Mouse (Mus musculus): ENCODE data around the gene Jdp2. TPM values are rescaled to one million over a fixed set of nuclear protein-coding genes. Genes with fewer than 3 reads are reported as not detected.

The Jdp2 gene
- polyA plus RNA-seq, 1 experiment from 2014 or later, result 0.24 TPM

GRCm38 (mm10) chr12:85581261-85582066, 17.4 kb upstream of the Jdp2 start:
- no peaks in the 10 kb centered on the region for H3K9me3 ChIP-seq
- ATAC-seq, result peak; percentile 85
- H3K27ac ChIP-seq, result peak overlapping the region; percentile 75
- no peaks in the 10 kb centered on the region for H3K36me3 ChIP-seq
- WGBS, result 31% methylated on average over 15 of the region's 15 CpGs
- 0 out of 2 replicates have a peak overlapping the region, but pooled peaks have one; percentile 10 for H3K4me3 ChIP-seq (replicated peaks)
- peak overlapping the region; percentile 32 for H3K4me2 ChIP-seq (replicated peaks)
- no peak overlapping the region; the same call in 1 of the 2 replicates for H3K9ac ChIP-seq (replicated peaks)
- H3K4me1 ChIP-seq (replicated peaks), result peaks cover 14% of the 10 kb centered on the region
- no peaks in the 10 kb centered on the region for H3K27me3 ChIP-seq

- no peaks in the 10 kb centered on the region for H3K9me3 ChIP-seq
- WGBS, result 71% methylated on average over 5 of the region's 5 CpGs
- H3K9ac ChIP-seq (replicated peaks), result no peak overlapping the region
- no peak overlapping the region for H3K4me2 ChIP-seq (replicated peaks)
- no peaks in the 10 kb centered on the region for H3K36me3 ChIP-seq
- peaks cover 14% of the 10 kb centered on the region for H3K4me1 ChIP-seq (replicated peaks)
- no peaks in the 10 kb centered on the region for H3K27me3 ChIP-seq
- peak overlapping the region; percentile 75 for H3K27ac ChIP-seq
- ATAC-seq, result no peak
- H3K4me3 ChIP-seq (replicated peaks), result no peak overlapping the region
These were observed 16.8 kb upstream of the Jdp2 start for GRCm38 (mm10) chr12:85582067-85582316.

- H3K36me3 ChIP-seq, result no peaks in the 10 kb centered on the region
- no peak for ATAC-seq
- H3K4me3 ChIP-seq (replicated peaks), result no peak overlapping the region
- WGBS, result 72% methylated on average over 11 of the region's 11 CpGs
- H3K27ac ChIP-seq, result no peak overlapping the region
- H3K9me3 ChIP-seq, result no peaks in the 10 kb centered on the region
- H3K4me1 ChIP-seq (replicated peaks), result peaks cover 13% of the 10 kb centered on the region
- no peaks in the 10 kb centered on the region for H3K27me3 ChIP-seq
- H3K9ac ChIP-seq (replicated peaks), result no peak overlapping the region
- no peak overlapping the region for H3K4me2 ChIP-seq (replicated peaks)
These were observed 13.0 kb upstream of the Jdp2 start for GRCm38 (mm10) chr12:85585761-85586258.

- H3K4me3 ChIP-seq (replicated peaks), result no peak overlapping the region
- no peak overlapping the region for H3K4me2 ChIP-seq (replicated peaks)
- H3K27me3 ChIP-seq, result no peaks in the 10 kb centered on the region
- H3K27ac ChIP-seq, result no peak overlapping the region
- WGBS, result 75% methylated on average over 5 of the region's 5 CpGs
- no peaks in the 10 kb centered on the region for H3K4me1 ChIP-seq (replicated peaks)
- no peaks in the 10 kb centered on the region for H3K9me3 ChIP-seq
- no peak for ATAC-seq
- H3K9ac ChIP-seq (replicated peaks), result no peak overlapping the region
- H3K36me3 ChIP-seq, result no peaks in the 10 kb centered on the region
These were observed 8.9 kb upstream of the Jdp2 start for GRCm38 (mm10) chr12:85589870-85590382.

- ATAC-seq, result no peak
- Histone ChIP-seq H3K9ac (replicated peaks) (no peak overlapping the region), H3K4me2 (replicated peaks) (no peak overlapping the region), H3K36me3 (no peaks in the 10 kb centered on the region), H3K27me3 (no peaks in the 10 kb centered on the region; the same call in 1 of the 2 replicates), H3K4me1 (replicated peaks) (peaks cover 1% of the 10 kb centered on the region), H3K9me3 (no peaks in the 10 kb centered on the region), H3K27ac (no peak overlapping the region), H3K4me3 (replicated peaks) (no peak overlapping the region)
- 87% methylated on average over 9 of the region's 9 CpGs for WGBS
These were observed 5.9 kb upstream of the Jdp2 start for GRCm38 (mm10) chr12:85592943-85593342.

- Histone ChIP-seq H3K4me3 (replicated peaks) (no peak overlapping the region), H3K9me3 (no peaks in the 10 kb centered on the region), H3K27ac (no peak overlapping the region), H3K4me2 (replicated peaks) (no peak overlapping the region), H3K36me3 (no peaks in the 10 kb centered on the region), H3K27me3 (no peaks in the 10 kb centered on the region; the same call in 1 of the 2 replicates), H3K4me1 (replicated peaks) (peaks cover 8% of the 10 kb centered on the region), H3K9ac (replicated peaks) (no peak overlapping the region)
- WGBS, result 95% methylated on average over 2 of the region's 2 CpGs
- ATAC-seq, result no peak
These were observed 4.4 kb upstream of the Jdp2 start for GRCm38 (mm10) chr12:85594390-85594789.

GRCm38 (mm10) chr12:85598053-85598452, 774 bp upstream of the Jdp2 start:
- Histone ChIP-seq H3K4me1 (replicated peaks) (peaks cover 23% of the 10 kb centered on the region), H3K9me3 (no peaks in the 10 kb centered on the region), H3K27ac (no peak overlapping the region), H3K9ac (replicated peaks) (peak overlapping the region; percentile 92; the same call in 1 of the 2 replicates), H3K4me3 (replicated peaks) (peak overlapping the region; percentile 76), H3K27me3 (peaks cover 6% of the 10 kb centered on the region), H3K36me3 (no peaks in the 10 kb centered on the region), H3K4me2 (replicated peaks) (peak overlapping the region; percentile 76)
- no peak for ATAC-seq
- WGBS, result 48% methylated on average over 11 of the region's 11 CpGs

- ATAC-seq, result peak; percentile 77
- peak overlapping the region; percentile 92 for H3K9ac ChIP-seq (replicated peaks)
- H3K27ac ChIP-seq, result peak overlapping the region; percentile 87
- H3K4me1 ChIP-seq (replicated peaks), result peaks cover 27% of the 10 kb centered on the region
- H3K36me3 ChIP-seq, result no peaks in the 10 kb centered on the region
- peak overlapping the region; percentile 76 for H3K4me3 ChIP-seq (replicated peaks)
- H3K27me3 ChIP-seq, result peaks cover 6% of the 10 kb centered on the region
- no peaks in the 10 kb centered on the region for H3K9me3 ChIP-seq
- under 1% methylated on average over 42 of the region's 49 CpGs for WGBS
- peak overlapping the region; percentile 76 for H3K4me2 ChIP-seq (replicated peaks)
These were observed 788 bp downstream of the Jdp2 start for GRCm38 (mm10) chr12:85599478-85600152.

GRCm38 (mm10) chr12:85600637-85601036, 1.8 kb downstream of the Jdp2 start:
- H3K27me3 ChIP-seq, result peaks cover 6% of the 10 kb centered on the region
- WGBS, result 49% methylated on average over 7 of the region's 7 CpGs
- H3K4me1 ChIP-seq (replicated peaks), result peaks cover 29% of the 10 kb centered on the region
- peak overlapping the region; percentile 76 for H3K4me3 ChIP-seq (replicated peaks)
- peak overlapping the region; percentile 92 for H3K9ac ChIP-seq (replicated peaks)
- peak overlapping the region; percentile 76 for H3K4me2 ChIP-seq (replicated peaks)
- ATAC-seq, result no peak
- H3K36me3 ChIP-seq, result no peaks in the 10 kb centered on the region
- H3K9me3 ChIP-seq, result no peaks in the 10 kb centered on the region
- H3K27ac ChIP-seq, result no peak overlapping the region

- H3K9ac ChIP-seq (replicated peaks), result no peak overlapping the region
- peaks cover 6% of the 10 kb centered on the region for H3K27me3 ChIP-seq
- H3K9me3 ChIP-seq, result no peaks in the 10 kb centered on the region
- no peak for ATAC-seq
- H3K36me3 ChIP-seq, result no peaks in the 10 kb centered on the region
- no peak overlapping the region for H3K4me3 ChIP-seq (replicated peaks)
- WGBS, result 86% methylated on average over 6 of the region's 6 CpGs
- H3K4me2 ChIP-seq (replicated peaks), result no peak overlapping the region
- H3K4me1 ChIP-seq (replicated peaks), result peaks cover 29% of the 10 kb centered on the region
- H3K27ac ChIP-seq, result no peak overlapping the region
These were observed 2.7 kb downstream of the Jdp2 start for GRCm38 (mm10) chr12:85601531-85601930.

GRCm38 (mm10) chr12:85602153-85602552, 3.3 kb downstream of the Jdp2 start:
- Histone ChIP-seq H3K4me2 (replicated peaks) (no peak overlapping the region), H3K4me1 (replicated peaks) (peaks cover 29% of the 10 kb centered on the region), H3K9ac (replicated peaks) (no peak overlapping the region), H3K27ac (no peak overlapping the region), H3K36me3 (no peaks in the 10 kb centered on the region), H3K27me3 (peaks cover 6% of the 10 kb centered on the region), H3K4me3 (replicated peaks) (no peak overlapping the region), H3K9me3 (no peaks in the 10 kb centered on the region)
- WGBS, result 91% methylated on average over 2 of the region's 2 CpGs
- ATAC-seq, result no peak

- Histone ChIP-seq H3K27me3 (peaks cover 6% of the 10 kb centered on the region), H3K9me3 (no peaks in the 10 kb centered on the region), H3K9ac (replicated peaks) (no peak overlapping the region), H3K4me3 (replicated peaks) (no peak overlapping the region), H3K4me1 (replicated peaks) (peaks cover 29% of the 10 kb centered on the region), H3K27ac (no peak overlapping the region), H3K4me2 (replicated peaks) (no peak overlapping the region), H3K36me3 (no peaks in the 10 kb centered on the region)
- no peak for ATAC-seq
- WGBS, result 80% methylated on average over 12 of the region's 12 CpGs
These were observed 4.0 kb downstream of the Jdp2 start for GRCm38 (mm10) chr12:85602811-85603210.

Data from midbrain, embryonic 13.5 days (tissue).